Mouse (Mus musculus) splenic B cell, adult 2 months (primary cell): ENCODE data around the gene Psmb3.
A peak's percentile ranks its signal among the peaks of the same experiment; 100 is the strongest.
"Not testable (repeated sequence)": the region's sequence is repeated elsewhere in the genome, so short reads cannot be mapped to it uniquely, and the experiment has no call there.

Source experiments
- DNase-seq: peaks from one replicate; pipeline ENCODE4 v3.0.0-alpha.2; 2011; ENCODE audit warnings: low read depth, low spot score
- H3K27me3 ChIP-seq: 2 replicates; pipeline ENCODE4 v1.6.1; 2012; ENCODE audit warnings: mild to moderate bottlenecking, low read length, moderate library complexity, mixed read lengths; ENCODE audit not compliant: control insufficient read depth, poor library complexity, insufficient read depth, severe bottlenecking
- H3K36me3 ChIP-seq: 2 replicates; pipeline ENCODE4 v1.6.1; 2012; ENCODE audit warnings: mild to moderate bottlenecking, low read length, moderate library complexity, mixed read lengths; ENCODE audit not compliant: control insufficient read depth, poor library complexity, insufficient read depth, severe bottlenecking

Gene Psmb3

GRCm38 (mm10) chr11:97714356-97714755, 11.2 kb downstream of the Psmb3 start:
- Histone ChIP-seq H3K36me3 (peaks cover 4% of the 10 kb centered on the region; the same call in 1 of the 2 replicates), H3K27me3 (no peaks in the 10 kb centered on the region)
- no peak for DNase-seq

GRCm38 (mm10) chr11:97714784-97715760, 11.9 kb downstream of the Psmb3 start:
- no peaks in the 10 kb centered on the region for H3K27me3 ChIP-seq
- DNase-seq, result no peak
- H3K36me3 ChIP-seq, result peaks cover 4% of the 10 kb centered on the region; the same call in 1 of the 2 replicates

GRCm38 (mm10) chr11:97716021-97716420, 12.8 kb downstream of the Psmb3 start:
- Histone ChIP-seq H3K27me3 (no peaks in the 10 kb centered on the region), H3K36me3 (peaks cover 4% of the 10 kb centered on the region; the same call in 1 of the 2 replicates)
- DNase-seq, result no peak

- no peak for DNase-seq
- peaks cover 7% of the 10 kb centered on the region for H3K36me3 ChIP-seq
- H3K27me3 ChIP-seq, result no peaks in the 10 kb centered on the region
Measured at GRCm38 (mm10) chr11:97717369-97718280, 14.4 kb downstream of the Psmb3 start.

GRCm38 (mm10) chr11:97718281-97718860, 15.2 kb downstream of the Psmb3 start:
- peak; percentile 68 for DNase-seq
- no peaks in the 10 kb centered on the region for H3K27me3 ChIP-seq
- peaks cover 12% of the 10 kb centered on the region for H3K36me3 ChIP-seq

- DNase-seq, result peak; percentile 32
- peaks cover 16% of the 10 kb centered on the region for H3K36me3 ChIP-seq
- no peaks in the 10 kb centered on the region for H3K27me3 ChIP-seq
Measured at GRCm38 (mm10) chr11:97719041-97719440, 15.8 kb downstream of the Psmb3 start.

GRCm38 (mm10) chr11:97721338-97721737, 18.1 kb downstream of the Psmb3 start:
- Histone ChIP-seq H3K27me3 (no peaks in the 10 kb centered on the region), H3K36me3 (peaks cover 18% of the 10 kb centered on the region)
- DNase-seq, result no peak

- Histone ChIP-seq H3K36me3 (peaks cover 20% of the 10 kb centered on the region), H3K27me3 (no peaks in the 10 kb centered on the region)
- DNase-seq, result no peak
Measured at GRCm38 (mm10) chr11:97723709-97724108, 20.5 kb downstream of the Psmb3 start.

GRCm38 (mm10) chr11:97728311-97728710, 25.1 kb downstream of the Psmb3 start:
- peak; percentile 40 for DNase-seq
- H3K27me3 ChIP-seq, result no peaks in the 10 kb centered on the region
- peaks cover 20% of the 10 kb centered on the region for H3K36me3 ChIP-seq

GRCm38 (mm10) chr11:97728730-97729129, 25.5 kb downstream of the Psmb3 start:
- Histone ChIP-seq H3K36me3 (peaks cover 16% of the 10 kb centered on the region), H3K27me3 (no peaks in the 10 kb centered on the region)
- no peak for DNase-seq

- Histone ChIP-seq H3K27me3 (no peaks in the 10 kb centered on the region), H3K36me3 (peaks cover 9% of the 10 kb centered on the region)
- DNase-seq, result no peak
Measured at GRCm38 (mm10) chr11:97733689-97734088, 30.5 kb downstream of the Psmb3 start.

GRCm38 (mm10) chr11:97734810-97735209, 31.6 kb downstream of the Psmb3 start:
- not testable (repeated sequence) for H3K27me3 ChIP-seq, DNase-seq, H3K36me3 ChIP-seq

GRCm38 (mm10) chr11:97736645-97737044, 33.4 kb downstream of the Psmb3 start:
- no peaks in the 10 kb centered on the region for H3K27me3 ChIP-seq

GRCm38 (mm10) chr11:97737600-97737999, 34.4 kb downstream of the Psmb3 start:
- no peaks in the 10 kb centered on the region for H3K27me3 ChIP-seq
- no peak for DNase-seq

More at GRCm38 (mm10) chr11:97736645-97737044, 33.4 kb downstream of the Psmb3 start:
- no peak for DNase-seq
- H3K36me3 ChIP-seq, result 0 out of 2 replicates have a peak, but pooled peaks cover 2% of the 10 kb centered on the region

More at GRCm38 (mm10) chr11:97737600-97737999, 34.4 kb downstream of the Psmb3 start:
- H3K36me3 ChIP-seq, result no peaks in the 10 kb centered on the region
